Mouse (Mus musculus): ENCODE measurements around the gene Prex1. TPM values are rescaled to one million over a fixed set of nuclear protein-coding genes. Genes with fewer than 3 reads are reported as not detected.
A peak's percentile ranks its signal among the peaks of the same experiment; 100 is the strongest.
"Not testable (repeated sequence)": the region's sequence is repeated elsewhere in the genome, so short reads cannot be mapped to it uniquely, and the experiment has no call there.

The Prex1 gene
- total RNA-seq (2021) = 10 to 100 TPM; 18.2 to 19.4 TPM
- long read RNA-seq, experiment 1, full-length matches to known transcripts = 2 of 11 reads
- long read RNA-seq, experiment 1, partial matches to known transcripts = 9 of 11 reads
- long read RNA-seq, experiment 1, other reads (novel, unspliced or antisense) = 0 of 11 reads
- long read RNA-seq, experiment 2, full-length matches to known transcripts = 3 of 19 reads
- long read RNA-seq, experiment 2, partial matches to known transcripts = 13 of 19 reads
- long read RNA-seq, experiment 2, other reads (novel, unspliced or antisense) = 3 of 19 reads

GRCm38 (mm10) chr2:166713690-166714426 lies at the start of gene Prex1:
Gene Prex1 (minus strand): TSS chr2:166713832.
- peak; percentile 99 to 100 for DNase-seq (ENCODE audit: low spot score in 2 of 2)

DNA sequence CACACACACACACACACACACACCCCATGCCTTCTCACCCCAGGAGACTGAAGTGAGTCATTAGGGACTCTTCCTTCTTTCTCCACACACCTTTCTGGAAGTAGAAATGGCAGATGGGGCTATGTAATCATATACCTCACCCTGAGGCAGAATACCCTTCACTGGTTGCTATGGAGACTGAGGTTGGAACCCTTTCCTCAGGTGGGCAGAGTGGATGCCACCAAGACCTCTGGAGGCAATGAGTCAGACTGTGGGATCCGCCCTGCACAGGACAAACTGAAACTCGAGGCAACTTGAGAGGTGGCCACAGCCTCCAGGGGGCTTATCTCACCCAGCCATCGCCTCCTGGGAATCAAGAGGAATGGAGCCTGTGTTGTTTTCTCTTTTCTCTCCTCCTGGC lies 44.3 kb upstream of the Prex1 start:
- no peak for DNase-seq (ENCODE audit: low spot score in 2 of 2)

DNA sequence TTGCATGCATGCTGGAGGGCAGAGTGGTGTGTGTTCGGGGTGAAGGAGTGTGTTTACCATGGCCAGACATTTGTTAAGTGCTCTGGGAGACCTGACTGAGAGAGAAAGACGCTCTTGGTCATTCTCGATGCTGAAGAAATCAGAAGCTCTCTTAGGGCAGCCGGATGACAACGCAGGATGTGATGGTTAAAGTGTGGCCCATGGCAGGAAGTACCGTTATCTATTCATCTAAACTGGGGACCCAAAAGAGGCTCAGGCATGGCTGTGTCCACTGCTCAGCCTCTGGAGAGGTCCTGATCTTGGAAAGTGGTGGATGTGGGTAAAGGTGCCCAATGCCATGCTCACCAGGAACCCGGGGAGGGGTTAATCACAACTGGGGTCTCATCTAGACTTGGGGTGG lies 41.1 kb upstream of the Prex1 start:
- no peak for DNase-seq (ENCODE audit: low spot score in 2 of 2)

DNA sequence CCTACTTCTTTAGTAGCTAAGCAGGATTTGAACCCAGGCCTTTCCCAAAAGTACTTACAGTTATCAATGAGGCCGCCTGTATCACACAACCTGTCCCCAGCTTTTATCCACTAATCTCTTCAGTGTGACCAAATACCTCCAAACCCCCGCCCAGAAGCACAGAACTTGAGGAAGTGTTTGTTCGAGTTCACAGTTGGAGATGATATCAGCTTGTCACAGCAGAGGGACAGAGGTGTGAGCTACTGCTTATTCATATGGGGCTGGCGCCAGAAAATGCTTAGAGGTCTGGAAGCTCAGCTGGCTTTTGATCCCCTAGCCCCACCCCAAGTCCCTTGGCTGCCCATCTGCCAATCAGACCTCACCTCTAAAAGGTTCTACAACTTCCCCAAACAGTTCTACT lies 40.6 kb upstream of the Prex1 start:
- DNase-seq (ENCODE audit: low spot score in 2 of 2) = no peak

DNA sequence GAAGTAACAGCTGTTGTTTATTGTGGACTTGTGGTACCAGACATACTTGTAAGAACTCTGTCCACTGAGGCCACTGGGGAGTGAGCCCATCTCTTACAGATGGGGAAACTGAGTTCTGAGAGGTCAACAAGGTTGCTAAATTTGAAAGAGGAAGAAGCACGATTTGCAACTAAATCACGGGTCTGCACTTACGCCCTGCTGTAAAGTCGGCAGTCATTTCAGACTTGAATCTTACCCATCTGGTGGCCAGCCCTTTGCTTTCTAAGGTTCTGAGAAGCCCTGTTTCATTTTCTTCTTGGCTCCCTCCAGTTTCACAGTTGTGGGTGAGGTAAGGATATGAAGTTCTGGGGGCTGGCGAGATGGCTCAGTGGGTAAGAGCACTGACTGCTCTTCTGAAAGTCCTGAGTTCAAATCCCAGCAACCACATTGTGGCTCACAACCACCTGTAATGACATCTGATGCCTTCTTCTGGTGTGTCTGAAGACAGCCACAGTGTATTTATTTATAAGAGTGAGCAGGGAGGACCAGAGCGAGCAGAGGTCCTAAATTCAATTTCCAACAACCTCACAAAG lies 37.1 kb upstream of the Prex1 start:
- DNase-seq (ENCODE audit: low spot score in 2 of 2) = no peak

- DNase-seq (ENCODE audit: low spot score in 2 of 2) = peak in 1 of 2 experiments; percentile 35
Measured at GRCm38 (mm10) chr2:166746261-166746913, 32.8 kb upstream of the Prex1 start.

- no peak for DNase-seq (ENCODE audit: low spot score in 2 of 2)
Measured at GRCm38 (mm10) chr2:166745849-166746248, 32.2 kb upstream of the Prex1 start.

- no peak for DNase-seq (ENCODE audit: low spot score in 2 of 2)
Measured at GRCm38 (mm10) chr2:166744433-166744832, 30.8 kb upstream of the Prex1 start.

- DNase-seq (ENCODE audit: low spot score in 2 of 2) = no peak
Measured at GRCm38 (mm10) chr2:166743504-166743903, 29.9 kb upstream of the Prex1 start.

GRCm38 (mm10) chr2:166741445-166741844 lies 27.8 kb upstream of the Prex1 start:
- no peak for DNase-seq (ENCODE audit: low spot score in 2 of 2)

DNA sequence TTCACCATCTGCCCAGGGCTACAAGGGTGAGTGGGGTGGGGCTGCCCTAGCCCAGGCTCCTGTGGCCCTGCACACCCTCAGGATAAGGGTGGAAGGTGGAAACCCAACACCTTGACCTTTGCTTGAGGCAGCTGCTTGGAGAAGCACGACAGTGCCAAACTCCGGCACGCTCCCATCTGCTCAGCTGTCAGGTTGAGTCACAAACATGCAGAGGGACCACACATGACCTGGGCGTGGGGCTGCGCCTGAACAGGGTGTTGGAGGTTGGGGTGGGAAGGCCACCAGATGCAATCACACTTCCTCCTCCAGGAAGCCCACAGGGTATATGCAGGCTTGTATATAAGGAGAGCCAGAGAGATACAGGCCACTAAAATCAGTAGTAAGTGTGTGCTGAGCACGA lies 26.8 kb upstream of the Prex1 start:
- no peak for DNase-seq (ENCODE audit: low spot score in 2 of 2)

DNA sequence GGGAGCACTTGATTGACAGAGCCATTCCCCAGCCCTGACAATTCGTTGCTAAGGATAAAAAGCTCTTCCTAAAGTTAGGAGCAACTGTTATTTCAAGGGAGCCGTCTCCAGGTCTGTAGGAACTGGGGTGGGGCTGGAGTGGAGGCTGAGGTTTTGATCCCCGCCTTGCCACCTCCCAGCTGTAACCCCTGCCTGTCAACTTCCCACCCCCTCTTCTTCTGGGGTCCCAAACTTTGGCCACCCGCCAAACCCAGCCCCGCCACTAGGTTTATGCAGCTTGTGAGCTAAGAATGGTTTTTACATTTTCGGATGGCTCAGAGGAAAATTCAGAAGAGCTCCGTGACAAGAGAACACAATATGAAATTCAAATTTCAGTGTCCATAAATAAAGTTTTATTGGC lies 23.7 kb upstream of the Prex1 start:
- DNase-seq (ENCODE audit: low spot score in 2 of 2) = no peak

GRCm38 (mm10) chr2:166735469-166736001 lies 21.9 kb upstream of the Prex1 start:
- DNase-seq (ENCODE audit: low spot score in 2 of 2) = no peak

DNA sequence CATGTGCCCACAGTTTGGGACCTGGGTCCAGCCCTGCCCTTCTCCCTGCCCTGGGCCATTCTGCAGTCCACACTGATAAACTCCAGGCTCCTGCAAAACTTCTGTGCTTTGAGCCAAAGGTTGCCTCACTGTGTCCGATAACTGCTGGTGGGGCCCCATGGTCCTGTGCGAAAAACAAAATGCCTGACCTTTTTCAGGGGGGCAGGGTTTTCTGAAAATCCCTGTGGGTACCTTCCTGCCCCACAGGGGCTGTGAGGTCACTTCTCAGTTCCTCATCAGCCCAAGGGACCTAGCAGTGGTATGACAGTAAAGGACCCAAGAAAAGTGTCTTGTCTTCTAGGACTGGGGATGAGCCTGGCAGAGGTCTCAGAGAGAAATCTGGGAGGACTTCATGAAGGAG lies 19.2 kb upstream of the Prex1 start:
- no peak for DNase-seq (ENCODE audit: low spot score in 2 of 2)

GRCm38 (mm10) chr2:166732146-166732545 lies 18.5 kb upstream of the Prex1 start:
- DNase-seq (ENCODE audit: low spot score in 2 of 2) = no peak

DNA sequence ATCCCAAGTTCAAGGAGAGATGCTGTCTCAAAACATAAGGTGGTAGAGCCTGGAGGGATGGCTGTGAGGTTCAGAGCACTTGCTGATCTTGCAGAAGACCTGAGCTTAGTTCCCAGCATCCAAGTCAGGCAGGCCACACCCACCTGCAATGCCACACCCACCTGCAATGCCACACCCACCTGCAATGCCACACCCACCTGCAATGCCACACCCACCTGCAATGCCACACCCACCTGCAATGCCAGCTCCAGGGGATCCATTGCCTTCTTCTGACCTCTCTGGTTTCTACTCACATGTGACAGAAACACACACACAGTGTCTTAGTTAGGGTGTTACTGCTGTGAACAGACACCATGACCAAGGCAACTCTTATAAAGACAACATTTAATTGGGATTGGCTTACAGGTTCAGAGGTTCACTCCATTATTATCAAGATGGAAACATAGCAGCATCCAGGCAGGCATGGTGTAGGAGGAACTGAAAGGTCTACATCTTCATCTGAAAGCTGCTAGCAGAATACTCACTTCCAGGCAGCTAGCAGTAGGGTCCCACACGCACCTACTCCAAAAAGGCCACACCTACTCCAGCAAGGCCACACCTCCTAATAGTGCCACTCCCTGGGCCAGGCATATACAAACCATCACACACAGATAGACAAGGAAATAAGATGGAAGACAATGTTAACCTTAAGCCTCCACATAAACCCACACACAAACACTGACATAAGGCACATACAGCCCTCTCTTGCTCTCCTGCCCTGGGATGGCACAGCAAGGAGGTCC lies 17.7 kb upstream of the Prex1 start:
- DNase-seq (ENCODE audit: low spot score in 2 of 2) = not testable (repeated sequence)

DNA sequence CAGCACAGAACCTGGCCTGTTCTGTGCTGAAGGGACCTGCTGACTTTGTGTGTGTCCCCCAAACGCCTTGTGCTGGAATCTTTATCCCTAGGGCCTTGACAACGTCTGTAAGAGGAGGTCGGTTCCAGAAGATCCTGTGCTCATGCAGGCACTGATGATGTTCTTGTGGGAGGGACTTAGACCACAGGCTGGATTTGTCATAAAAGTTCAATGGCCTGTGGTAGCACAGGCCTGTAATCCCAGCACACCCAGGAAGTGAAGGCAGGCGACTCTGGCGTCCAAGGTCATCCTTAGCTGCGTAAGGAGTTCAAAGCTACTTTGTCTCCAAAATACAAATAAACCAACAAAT lies 16.9 kb upstream of the Prex1 start:
- DNase-seq (ENCODE audit: low spot score in 2 of 2) = no peak

DNA sequence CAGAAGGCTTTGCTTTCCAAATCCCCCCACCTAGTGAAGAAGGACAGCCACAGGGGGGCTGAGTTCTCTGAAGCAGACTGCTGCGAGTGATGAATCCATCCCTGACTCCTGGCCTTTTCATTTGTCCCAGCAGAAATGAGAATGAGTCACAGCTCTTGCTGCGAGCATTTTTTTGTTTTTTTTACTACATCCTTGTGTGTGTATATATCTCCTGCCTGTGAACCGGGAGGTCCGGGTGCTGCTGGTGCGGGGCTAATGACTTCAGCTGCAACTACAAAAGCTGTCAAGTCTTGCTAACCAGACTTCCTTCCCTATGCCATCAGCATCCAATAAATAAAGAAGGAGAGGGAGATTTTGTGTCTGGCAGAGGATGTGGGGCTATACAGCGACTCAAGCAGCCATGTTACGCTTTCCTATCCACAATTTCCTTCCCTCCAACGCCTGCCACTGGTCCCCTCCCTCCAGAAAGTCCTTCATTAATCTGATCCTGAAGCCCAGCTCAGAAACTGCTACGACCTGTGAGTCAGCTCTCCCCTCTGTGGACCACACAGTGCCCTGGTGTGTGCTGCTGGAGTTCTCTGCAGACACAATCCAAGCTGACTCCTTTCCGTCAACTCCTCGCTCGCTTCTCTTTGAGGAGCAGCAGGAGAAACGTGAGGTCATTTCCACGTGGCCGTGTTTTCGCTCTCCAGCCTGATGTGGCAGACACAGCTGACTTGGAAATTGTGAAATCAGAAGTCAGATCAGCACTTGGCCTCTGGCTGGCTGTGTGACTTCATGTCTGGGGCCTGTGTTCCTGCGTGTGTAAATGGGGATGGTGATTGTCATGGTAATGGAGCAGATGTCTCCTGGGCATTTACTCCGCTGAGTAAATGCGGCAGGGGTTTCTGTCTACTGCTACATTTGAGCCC lies 16.3 kb upstream of the Prex1 start:
- DNase-seq (ENCODE audit: low spot score in 2 of 2) = peak in 1 of 2 experiments; percentile 67

GRCm38 (mm10) chr2:166729045-166729444 lies 15.4 kb upstream of the Prex1 start:
- DNase-seq (ENCODE audit: low spot score in 2 of 2) = no peak

DNA sequence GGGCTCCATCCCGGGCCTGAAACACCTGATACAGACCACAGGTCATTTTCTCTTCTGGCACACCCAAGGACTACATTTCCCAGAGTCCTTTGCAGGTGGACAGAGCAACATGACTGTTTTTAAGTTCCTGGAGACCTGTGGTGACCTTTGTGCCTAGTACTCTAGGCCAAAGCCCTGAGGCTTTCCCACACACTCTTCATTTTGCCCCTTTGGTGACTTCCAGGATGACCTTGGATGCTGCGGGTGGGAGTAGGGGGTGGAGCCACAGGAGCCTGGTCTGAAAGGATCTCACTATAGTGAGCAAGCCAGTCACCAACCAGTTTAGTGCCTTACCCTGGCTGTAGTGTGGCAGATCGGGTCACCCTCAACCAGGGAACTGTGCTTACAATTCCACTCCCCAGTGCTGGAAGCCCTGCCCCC lies 14.6 kb upstream of the Prex1 start:
- DNase-seq (ENCODE audit: low spot score in 2 of 2) = no peak

All from gastrocnemius, postnatal 4 days (tissue).